ENCODE assay signal across 11 mouse cellular contexts in the genomic region with DNA sequence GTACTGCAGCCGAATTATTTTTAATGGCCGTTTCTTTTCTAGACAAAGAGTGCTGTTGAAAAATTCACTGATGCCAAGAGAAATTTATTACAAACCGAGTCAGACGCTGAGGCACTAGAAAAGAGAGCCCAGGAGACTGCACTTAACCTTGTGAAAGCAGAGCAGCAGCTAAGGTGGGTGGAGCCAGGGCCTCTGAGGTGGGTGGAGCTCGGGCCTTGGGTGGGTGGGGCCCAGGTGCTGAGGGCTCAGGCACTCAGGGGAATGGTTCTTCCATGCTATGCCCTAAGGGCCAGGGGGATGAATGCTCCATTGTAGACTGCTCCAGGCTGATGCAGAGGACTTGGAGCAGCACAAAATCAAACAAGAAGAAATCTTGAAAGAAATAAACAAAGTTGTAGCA. TPM values are rescaled to one million over a fixed set of nuclear protein-coding genes. Genes with fewer than 3 reads are reported as not detected.
A peak's percentile ranks its signal among the peaks of the same experiment; 100 is the strongest.
DNase-seq lines count a peak whose midpoint lies in the region; ATAC-seq and TF ChIP-seq lines count a peak whose summit lies in the region.
"Had no signal": no experiment of that assay in that cellular context is flagged by ENCODE, and none has a peak within 500 bp of the region (broad histone marks: within the 10 kb centered on the region; RNA-seq: fewer than 3 reads in every experiment).

No protein-coding gene starts in this region.

- no peaks in the 10 kb centered on the region for H3K4me1 ChIP-seq in liver, embryonic 11.5 days (replicated peaks; ENCODE audit: control insufficient read depth, insufficient read depth, low read length)
- no peaks in the 10 kb centered on the region for H3K4me1 ChIP-seq in stomach, postnatal 0 days (replicated peaks; ENCODE audit: control insufficient read depth, insufficient read depth)
- H3K4me1 ChIP-seq: midbrain, embryonic 15.5 days had no signal

- H3K9me3 ChIP-seq in liver, embryonic 11.5 days (ENCODE audit: control insufficient read depth, low read length) = no peaks in the 10 kb centered on the region
- H3K9me3 ChIP-seq in stomach, postnatal 0 days (ENCODE audit: control insufficient read depth, low read length) = no peaks in the 10 kb centered on the region
- H3K9me3 ChIP-seq: midbrain, embryonic 15.5 days had no signal

- no peaks in the 10 kb centered on the region for H3K27me3 ChIP-seq in liver, embryonic 11.5 days (replicated peaks; ENCODE audit: control insufficient read depth, insufficient read depth, low read length)
- no peaks in the 10 kb centered on the region for H3K27me3 ChIP-seq in stomach, postnatal 0 days (ENCODE audit: control insufficient read depth, insufficient read depth, low read length)
- H3K27me3 ChIP-seq: midbrain, embryonic 15.5 days had no signal

- ATAC-seq in liver, embryonic 11.5 days (replicated peaks; ENCODE audit: low FRiP score) = peak; percentile 62; the same call in 1 of the 2 replicates
- ATAC-seq in stomach, postnatal 0 days (ENCODE audit: low FRiP score, low TSS enrichment) = no peak
- ATAC-seq: midbrain, embryonic 15.5 days had no signal

- no peak overlapping the region for H3K4me3 ChIP-seq in liver, embryonic 11.5 days (ENCODE audit: low read depth, low read length)
- no peak overlapping the region for H3K4me3 ChIP-seq in stomach, postnatal 0 days (ENCODE audit: low read depth, low read length)
- H3K4me3 ChIP-seq: erythroblast, embryonic 14.5 days; midbrain, embryonic 15.5 days had no signal

- peak; percentile 24 for DNase-seq in urinary bladder, postnatal 14 days (ENCODE audit: low spot score)
- no peak for DNase-seq in urinary bladder, postnatal 25 days (ENCODE audit: low spot score)
- DNase-seq in adrenal gland, postnatal 36 days = peak; percentile 73 to 79
- DNase-seq in liver, embryonic 11.5 days (ENCODE audit: low spot score) = no peak
- DNase-seq in stomach, postnatal 0 days (ENCODE audit: low spot score) = peak; percentile 60
- no peak for DNase-seq in gastrocnemius, postnatal 25 days
- DNase-seq in natural killer cell, adult 2 months (ENCODE audit: low spot score in 2 of 2) = no peak
- DNase-seq in urinary bladder, postnatal 4 days (ENCODE audit: low spot score in 2 of 2) = no peak
- DNase-seq: heart, adult 18-20 months had no signal

- H3K27ac ChIP-seq in liver, embryonic 11.5 days (ENCODE audit: low read depth, low read length) = no peak overlapping the region
- no peak overlapping the region for H3K27ac ChIP-seq in stomach, postnatal 0 days (replicated peaks)
- H3K27ac ChIP-seq: midbrain, embryonic 15.5 days had no signal

- TF ChIP-seq EP300 in stomach, postnatal 0 days (optimal IDR thresholded peaks at IDR 0.05) = no peak

- whole genome bisulfite sequencing in liver, embryonic 11.5 days = 61% methylated on average over 5 of the region's 5 CpGs
- 50% methylated on average over 5 of the region's 5 CpGs for WGBS in stomach, postnatal 0 days

- no peak overlapping the region for H3K4me2 ChIP-seq in liver, embryonic 11.5 days
- H3K4me2 ChIP-seq in stomach, postnatal 0 days (replicated peaks; ENCODE audit: low read depth) = no peak overlapping the region
- H3K4me2 ChIP-seq: midbrain, embryonic 15.5 days had no signal

- no peak overlapping the region for H3K9ac ChIP-seq in liver, embryonic 11.5 days (ENCODE audit: low read depth, low read length)
- no peak overlapping the region for H3K9ac ChIP-seq in stomach, postnatal 0 days (ENCODE audit: low read length)
- H3K9ac ChIP-seq: midbrain, embryonic 15.5 days had no signal

- H3K36me3 ChIP-seq in liver, embryonic 11.5 days (ENCODE audit: control insufficient read depth, insufficient read depth, low read length) = peaks cover 25% of the 10 kb centered on the region
- peaks cover 27% of the 10 kb centered on the region for H3K36me3 ChIP-seq in stomach, postnatal 0 days (ENCODE audit: control insufficient read depth, insufficient read depth, low read length)

- no peak for TF ChIP-seq CTCF in stomach, postnatal 0 days (IDR thresholded peaks at IDR 0.05; ENCODE audit: low read depth)

RNA-seq across cellular contexts. Expression of a gene that starts 40.7 kb away (rescaled TPM):
- 100 to 1,000 TPM; 207 to 234 TPM for total RNA-seq in adrenal gland, postnatal 36 days (2021)
- 192 and 201 TPM in 2 replicates for polyA plus RNA-seq in liver, embryonic 11.5 days (2014; fragmentation: Nextera tagmentation; extraction: Ambion mirVana)
- polyA plus RNA-seq in stomach, postnatal 0 days (2015; fragmentation: Nextera tagmentation; extraction: Ambion mirVana) = 325 and 350 TPM in 2 replicates
- total RNA-seq in gastrocnemius, postnatal 25 days (2021) = 10 to 100 TPM; 79.3 to 81.6 TPM

RNA-seq across cellular contexts. Expression of a gene that starts 50.9 kb away (rescaled TPM):
- 10 to 100 TPM; 12.0 to 14.6 TPM for total RNA-seq in adrenal gland, postnatal 36 days (2021)
- 18.4 and 22.7 TPM in 2 replicates for polyA plus RNA-seq in liver, embryonic 11.5 days (2014; fragmentation: Nextera tagmentation; extraction: Ambion mirVana)
- polyA plus RNA-seq in stomach, postnatal 0 days (2015; fragmentation: Nextera tagmentation; extraction: Ambion mirVana) = 7.3 and 8.0 TPM in 2 replicates
- 1 to 10 TPM; 5.4 to 7.5 TPM for total RNA-seq in gastrocnemius, postnatal 25 days (2021)

RNA-seq across cellular contexts. Expression of a gene that starts 58.9 kb away (rescaled TPM):
- under 1 TPM; 0.26 to 0.40 TPM for total RNA-seq in adrenal gland, postnatal 36 days (2021)
- polyA plus RNA-seq in liver, embryonic 11.5 days (2014; fragmentation: Nextera tagmentation; extraction: Ambion mirVana) = 0.99 and 2.5 TPM in 2 replicates
- polyA plus RNA-seq in stomach, postnatal 0 days (2015; fragmentation: Nextera tagmentation; extraction: Ambion mirVana) = 0.15 and 0.25 TPM in 2 replicates
- not detected for total RNA-seq in gastrocnemius, postnatal 25 days (2021)
- total RNA-seq: heart, adult 18-20 months had no signal
- polyA plus RNA-seq: erythroblast, embryonic 14.5 days had no signal

Comparison
In these comparisons a context has a peak if more than half of its experiments do, and no peak if none do; other contexts are left out.
1. DNase-seq: peak in urinary bladder, postnatal 14 days (single experiment), adrenal gland, postnatal 36 days (2 of 2) and stomach, postnatal 0 days (single experiment); none in urinary bladder, postnatal 25 days (single experiment), liver, embryonic 11.5 days (single experiment), gastrocnemius, postnatal 25 days (single experiment), natural killer cell, adult 2 months (0 of 2) and urinary bladder, postnatal 4 days (0 of 2).